Mouse (Mus musculus): ENCODE data around the gene Qtrt2. TPM values are rescaled to one million over a fixed set of nuclear protein-coding genes. Genes with fewer than 3 reads are reported as not detected.

Qtrt2 gene
- total and polyA plus RNA-seq, 2 experiments from 2014 or later, result 11.7 to 32.8 TPM

GRCm38 (mm10) chr16:43879769-43880168 lies 46.8 kb downstream of the Qtrt2 start:
- Histone ChIP-seq H3K27me3 (ENCODE audit: insufficient read depth, low read length) (no peaks in the 10 kb centered on the region), H3K4me2 (ENCODE audit: low read depth) (no peak overlapping the region), H3K9me3 (ENCODE audit: low read length) (no peaks in the 10 kb centered on the region), H3K9ac (no peak overlapping the region), H3K36me3 (ENCODE audit: insufficient read depth) (peaks cover 48% of the 10 kb centered on the region), H3K27ac (ENCODE audit: low read depth, low read length) (no peak overlapping the region), H3K4me1 (ENCODE audit: insufficient read depth) (no peaks in the 10 kb centered on the region), H3K4me3 (ENCODE audit: low read depth, low read length) (no peak overlapping the region)
- DNase-seq, result no peak
- no peak for ATAC-seq
- WGBS, result 92% methylated on average over 6 of the region's 6 CpGs
- TF ChIP-seq CTCF (IDR thresholded peaks at IDR 0.05; ENCODE audit: low read depth), result no peak

DNA sequence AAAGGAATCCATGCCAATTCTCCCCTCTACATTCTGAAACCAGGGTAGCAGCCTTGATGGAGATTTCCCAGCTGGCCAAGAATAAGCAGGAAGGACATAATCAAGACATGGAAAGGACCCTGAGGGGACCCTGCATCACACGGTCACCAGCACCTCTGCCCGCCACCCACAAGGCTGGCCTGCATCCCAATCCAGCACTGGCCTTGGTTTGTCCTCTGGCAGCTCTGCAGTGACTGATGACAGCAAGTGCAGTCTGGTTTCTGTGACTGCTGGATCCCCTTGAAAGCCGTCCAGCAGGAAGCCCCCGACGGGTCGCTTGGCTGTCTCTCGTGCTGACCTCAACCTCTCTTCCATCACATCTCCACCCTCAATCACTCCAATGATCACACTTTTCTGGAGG lies 55.2 kb downstream of the Qtrt2 start:
- Histone ChIP-seq H3K36me3 (ENCODE audit: insufficient read depth) (peaks cover 30% of the 10 kb centered on the region), H3K4me2 (ENCODE audit: low read depth) (no peak overlapping the region), H3K9me3 (ENCODE audit: low read length) (no peaks in the 10 kb centered on the region), H3K27ac (ENCODE audit: low read depth, low read length) (no peak overlapping the region), H3K9ac (no peak overlapping the region), H3K4me3 (ENCODE audit: low read depth, low read length) (no peak overlapping the region), H3K27me3 (ENCODE audit: insufficient read depth, low read length) (no peaks in the 10 kb centered on the region), H3K4me1 (ENCODE audit: insufficient read depth) (no peaks in the 10 kb centered on the region)
- TF ChIP-seq CTCF (IDR thresholded peaks at IDR 0.05; ENCODE audit: low read depth), result no peak
- WGBS, result 90% methylated on average over 7 of the region's 7 CpGs
- no peak for ATAC-seq
- no peak for DNase-seq

- no peaks in the 10 kb centered on the region for H3K9me3 ChIP-seq (ENCODE audit: low read length)
- no peak overlapping the region for H3K4me2 ChIP-seq (ENCODE audit: low read depth)
- H3K4me3 ChIP-seq (ENCODE audit: low read depth, low read length), result no peak overlapping the region
- no peak for DNase-seq
- no peak overlapping the region for H3K9ac ChIP-seq
- no peak for TF ChIP-seq CTCF (IDR thresholded peaks at IDR 0.05; ENCODE audit: low read depth)
- no peak for ATAC-seq
- H3K36me3 ChIP-seq (ENCODE audit: insufficient read depth), result peaks cover 14% of the 10 kb centered on the region
- no peaks in the 10 kb centered on the region for H3K4me1 ChIP-seq (ENCODE audit: insufficient read depth)
- H3K27ac ChIP-seq (ENCODE audit: low read depth, low read length), result no peak overlapping the region
- H3K27me3 ChIP-seq (ENCODE audit: insufficient read depth, low read length), result no peaks in the 10 kb centered on the region
Observed at GRCm38 (mm10) chr16:43869805-43870204, 56.8 kb downstream of the Qtrt2 start.

DNA sequence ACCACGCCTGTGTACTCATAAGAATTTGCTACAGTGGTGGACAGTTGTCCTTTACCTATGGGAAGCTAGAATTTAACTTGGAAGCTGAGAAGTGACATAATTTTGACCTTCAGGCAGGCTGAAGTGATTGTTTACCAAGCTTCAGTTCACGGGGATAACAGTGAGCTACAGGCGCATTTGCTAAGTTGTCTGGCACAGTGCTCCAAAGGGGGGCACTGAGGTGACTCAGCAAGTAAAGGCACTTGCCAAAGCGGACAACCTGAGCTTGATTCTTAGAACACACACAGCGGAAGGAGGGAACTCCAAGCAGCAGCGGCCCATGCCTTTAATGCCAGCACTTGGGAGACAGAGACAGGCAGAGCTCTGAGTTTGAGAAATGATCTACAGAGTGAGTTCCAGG lies 66.0 kb downstream of the Qtrt2 start:
- DNase-seq, result no peak
- WGBS, result 78% methylated on average over 6 of the region's 6 CpGs

GRCm38 (mm10) chr16:43858941-43859476 lies 67.6 kb downstream of the Qtrt2 start:
- Histone ChIP-seq H3K9ac (no peak overlapping the region), H3K36me3 (ENCODE audit: insufficient read depth) (peaks cover 18% of the 10 kb centered on the region), H3K27me3 (ENCODE audit: insufficient read depth, low read length) (no peaks in the 10 kb centered on the region), H3K4me2 (ENCODE audit: low read depth) (no peak overlapping the region), H3K27ac (ENCODE audit: low read depth, low read length) (no peak overlapping the region), H3K4me1 (ENCODE audit: insufficient read depth) (no peaks in the 10 kb centered on the region), H3K4me3 (ENCODE audit: low read depth, low read length) (no peak overlapping the region), H3K9me3 (ENCODE audit: low read length) (no peaks in the 10 kb centered on the region)
- DNase-seq (peak; percentile 15), ATAC-seq (0 out of 2 replicates have a peak, but pooled peaks have one; percentile 40)
- TF ChIP-seq CTCF (IDR thresholded peaks at IDR 0.05; ENCODE audit: low read depth), result no peak
- WGBS, result 67% methylated on average over 5 of the region's 5 CpGs

More for the DNA sequence above, 66.0 kb downstream of the Qtrt2 start:
- Histone ChIP-seq H3K9me3 (ENCODE audit: low read length) (no peaks in the 10 kb centered on the region), H3K36me3 (ENCODE audit: insufficient read depth) (peaks cover 23% of the 10 kb centered on the region), H3K4me3 (ENCODE audit: low read depth, low read length) (no peak overlapping the region), H3K27ac (ENCODE audit: low read depth, low read length) (no peak overlapping the region), H3K4me1 (ENCODE audit: insufficient read depth) (no peaks in the 10 kb centered on the region), H3K9ac (no peak overlapping the region), H3K27me3 (ENCODE audit: insufficient read depth, low read length) (no peaks in the 10 kb centered on the region), H3K4me2 (ENCODE audit: low read depth) (no peak overlapping the region)
- no peak for ATAC-seq
- no peak for TF ChIP-seq CTCF (IDR thresholded peaks at IDR 0.05; ENCODE audit: low read depth)

- no peak for ATAC-seq
- Histone ChIP-seq H3K27ac (ENCODE audit: low read depth, low read length) (no peak overlapping the region), H3K27me3 (ENCODE audit: insufficient read depth, low read length) (no peaks in the 10 kb centered on the region), H3K9ac (no peak overlapping the region), H3K4me1 (ENCODE audit: insufficient read depth) (no peaks in the 10 kb centered on the region), H3K4me2 (ENCODE audit: low read depth) (no peak overlapping the region), H3K9me3 (ENCODE audit: low read length) (no peaks in the 10 kb centered on the region), H3K4me3 (ENCODE audit: low read depth, low read length) (no peak overlapping the region), H3K36me3 (ENCODE audit: insufficient read depth) (no peaks in the 10 kb centered on the region)
- 74% methylated on average over 1 of the region's 1 CpGs for WGBS
- TF ChIP-seq CTCF (IDR thresholded peaks at IDR 0.05; ENCODE audit: low read depth), result no peak
- no peak for DNase-seq
Observed at GRCm38 (mm10) chr16:43849839-43850238, 76.8 kb downstream of the Qtrt2 start.

DNA sequence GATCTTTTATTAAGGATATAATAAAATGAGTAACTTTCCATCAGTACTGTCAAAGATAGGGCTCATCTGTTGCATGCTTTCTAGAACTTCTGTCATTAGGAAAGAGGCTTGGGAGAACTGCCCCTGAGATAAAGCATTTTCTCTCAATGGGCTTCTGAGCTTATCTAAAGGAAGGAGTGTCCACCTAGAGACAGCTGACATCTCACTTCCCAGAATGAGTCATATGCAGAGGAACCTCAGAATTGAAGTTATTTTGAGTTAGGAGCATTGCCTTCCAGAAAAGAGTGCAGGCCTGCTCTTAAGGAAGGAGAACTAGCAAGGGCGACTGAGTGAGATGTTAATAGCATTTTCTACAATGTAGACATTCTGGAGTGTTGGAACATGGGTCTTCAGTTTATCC lies 85.4 kb downstream of the Qtrt2 start:
- DNase-seq (no peak), ATAC-seq (no peak)
- H3K4me3 ChIP-seq (ENCODE audit: low read depth, low read length), result no peak overlapping the region
- no peak for TF ChIP-seq CTCF (IDR thresholded peaks at IDR 0.05; ENCODE audit: low read depth)
- H3K27me3 ChIP-seq (ENCODE audit: insufficient read depth, low read length), result no peaks in the 10 kb centered on the region
- H3K9ac ChIP-seq, result no peak overlapping the region
- no peak overlapping the region for H3K4me2 ChIP-seq (ENCODE audit: low read depth)
- 97% methylated on average over 1 of the region's 1 CpGs for WGBS
- no peak overlapping the region for H3K27ac ChIP-seq (ENCODE audit: low read depth, low read length)
- no peaks in the 10 kb centered on the region for H3K9me3 ChIP-seq (ENCODE audit: low read length)
- no peaks in the 10 kb centered on the region for H3K36me3 ChIP-seq (ENCODE audit: insufficient read depth)
- H3K4me1 ChIP-seq (ENCODE audit: insufficient read depth), result no peaks in the 10 kb centered on the region
